Mouse (Mus musculus): Measurements from ENCODE around the gene Sh3d21. TPM values are rescaled to one million over a fixed set of nuclear protein-coding genes. Genes with fewer than 3 reads are reported as not detected.
"Not testable (repeated sequence)": the region's sequence is repeated elsewhere in the genome, so short reads cannot be mapped to it uniquely, and the experiment has no call there.

Gene Sh3d21
- polyA plus RNA-seq, 1 experiment, result 3.6 TPM

DNA sequence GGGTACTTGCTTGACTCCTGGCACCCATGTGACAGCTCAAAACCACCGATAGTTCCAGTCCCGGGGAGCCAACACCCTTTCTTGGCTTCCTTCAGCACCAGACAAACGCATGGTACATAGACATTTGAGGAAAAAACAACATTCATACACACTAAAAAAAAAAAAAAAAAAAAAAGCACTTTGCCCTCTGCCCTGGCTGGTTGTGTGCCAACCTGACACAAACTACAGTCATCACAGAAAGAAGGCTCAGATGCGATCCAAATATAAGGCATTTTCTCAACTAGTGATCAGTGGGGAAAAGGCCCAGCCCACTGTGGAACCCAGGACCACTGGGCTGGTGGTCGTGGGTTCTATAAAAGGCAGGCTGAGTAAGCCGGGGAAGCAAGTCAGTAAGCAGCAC is 5.6 kb upstream of the Sh3d21 start:
- no peak for DNase-seq (ENCODE audit: low read depth)

DNA sequence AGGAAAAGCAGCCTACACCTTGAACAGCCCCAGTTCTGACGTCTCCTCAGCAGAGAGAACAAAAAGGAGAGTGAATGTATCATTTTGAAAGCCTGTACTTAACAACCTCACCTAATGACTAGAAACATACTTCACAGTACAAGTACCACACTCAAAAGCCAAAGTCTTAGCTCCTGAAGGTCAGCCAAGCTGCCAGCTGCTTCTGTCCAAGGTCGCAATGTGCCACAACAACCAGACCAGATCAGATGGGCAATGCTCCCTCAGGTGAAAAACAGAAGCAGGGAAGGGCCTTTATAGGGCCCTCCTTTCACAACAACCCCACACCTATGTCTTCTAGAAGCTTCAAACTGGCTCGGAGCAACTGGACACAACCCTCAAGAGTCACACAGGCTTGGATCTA is 2.8 kb upstream of the Sh3d21 start:
- no peak for DNase-seq (ENCODE audit: low read depth)

DNA sequence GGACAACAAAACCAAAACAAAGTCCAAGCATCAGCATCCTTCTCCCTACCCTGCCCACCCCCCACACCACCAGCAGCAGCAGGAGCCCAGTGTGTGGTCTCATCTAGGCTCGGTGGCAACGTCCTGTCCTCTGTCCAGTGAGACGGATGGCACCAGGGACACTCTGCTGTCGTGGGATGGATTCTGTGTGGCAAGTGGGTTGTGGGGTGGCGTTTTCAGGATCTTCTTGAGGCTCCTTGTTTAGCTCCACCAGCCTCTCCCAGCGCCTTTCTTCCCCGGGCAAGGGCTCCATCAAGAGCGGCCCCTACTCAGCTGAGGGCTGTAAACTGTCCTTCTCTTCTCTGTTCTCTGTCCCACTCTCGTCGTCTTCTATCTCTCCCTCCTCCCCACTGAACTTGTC is 1.8 kb upstream of the Sh3d21 start:
- DNase-seq (ENCODE audit: low read depth), result not testable (repeated sequence)

DNA sequence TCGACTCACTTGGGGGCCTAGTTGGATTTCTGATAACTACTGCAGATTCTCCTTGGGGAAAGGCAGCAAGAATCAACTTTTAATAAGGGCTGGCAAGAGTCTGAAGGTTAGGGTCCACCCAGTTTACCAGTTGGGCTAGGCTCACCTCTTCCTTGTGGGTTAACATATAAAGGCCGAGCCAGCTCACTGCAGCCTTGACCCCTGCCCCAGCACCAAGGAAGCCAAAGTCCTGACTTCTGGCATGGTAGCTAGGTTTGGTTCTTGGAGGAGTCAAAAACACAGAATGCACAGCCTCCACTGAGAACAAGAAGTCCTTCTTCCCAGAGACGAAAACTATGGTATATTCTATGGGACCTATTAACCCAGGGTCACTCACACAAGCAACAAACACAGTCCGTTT is 394 bp upstream of the Sh3d21 start:
- no peak for DNase-seq (ENCODE audit: low read depth)

DNA sequence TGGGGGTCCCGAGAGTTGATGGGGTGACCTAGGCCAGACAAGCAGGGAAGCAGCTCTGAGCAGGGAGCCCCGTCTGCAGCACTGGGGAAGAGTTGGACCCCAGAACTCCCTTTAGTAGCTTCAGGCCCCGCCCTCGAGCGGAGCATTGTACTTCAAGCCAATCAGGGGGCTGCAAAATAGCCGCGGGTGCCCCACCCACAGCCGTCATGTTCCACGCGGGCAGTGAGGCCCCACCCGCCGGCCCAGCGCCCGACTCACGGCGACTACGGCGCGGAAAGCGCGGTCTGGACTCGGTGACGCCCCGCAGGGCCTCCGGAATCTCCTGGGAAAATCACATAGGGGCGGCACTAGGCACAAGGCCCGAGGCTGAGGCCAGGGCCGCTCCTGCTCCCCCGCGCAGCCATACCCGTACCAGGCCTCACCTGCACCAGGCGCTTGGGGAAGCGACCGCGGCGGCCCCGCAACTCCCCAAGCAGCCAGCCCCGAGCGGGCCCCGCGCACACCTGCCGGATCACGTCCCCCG is 686 bp downstream of the Sh3d21 start:
- no peak for DNase-seq (ENCODE audit: low read depth)

DNA sequence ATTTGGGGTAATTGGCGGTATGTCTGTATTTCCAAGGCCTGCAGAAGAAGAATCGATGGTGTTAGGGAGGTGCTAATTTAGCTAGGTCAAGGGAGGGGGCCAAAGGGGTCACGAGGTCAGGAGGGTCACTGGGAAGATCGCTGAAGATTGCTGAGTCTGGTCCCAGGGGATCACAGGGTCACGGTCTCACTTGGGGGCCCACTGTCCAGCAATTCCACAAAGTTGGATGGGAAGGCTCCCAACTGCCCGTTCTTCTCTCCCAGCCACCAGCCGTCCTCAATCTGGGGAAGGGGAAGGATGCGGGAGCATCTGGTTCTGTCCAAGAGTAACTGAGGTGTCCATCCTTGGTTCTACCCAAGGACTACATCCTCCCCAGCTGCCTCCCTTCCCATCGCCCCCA is 1.3 kb downstream of the Sh3d21 start:
- no peak for DNase-seq (ENCODE audit: low read depth)

DNA sequence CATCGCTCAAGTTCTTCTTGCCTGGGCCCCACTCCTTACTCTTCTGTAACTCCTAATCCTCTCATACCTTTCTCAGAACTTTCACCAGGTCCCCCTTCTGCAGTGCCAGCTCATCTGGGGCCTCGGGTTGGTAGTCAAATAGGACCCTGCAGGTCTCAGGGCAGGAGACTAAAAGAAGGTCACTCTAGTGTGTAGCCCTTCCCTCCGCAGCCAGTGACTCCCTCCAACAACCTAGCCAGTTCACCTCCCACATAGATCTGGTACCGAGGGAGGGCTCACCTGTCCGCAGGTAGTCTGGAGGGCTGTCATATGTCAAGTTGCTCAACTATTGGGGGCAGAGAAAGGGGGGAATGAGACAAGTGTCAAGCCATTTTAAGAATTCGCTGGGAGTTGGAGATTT is 1.8 kb downstream of the Sh3d21 start:
- no peak for DNase-seq (ENCODE audit: low read depth)

DNA sequence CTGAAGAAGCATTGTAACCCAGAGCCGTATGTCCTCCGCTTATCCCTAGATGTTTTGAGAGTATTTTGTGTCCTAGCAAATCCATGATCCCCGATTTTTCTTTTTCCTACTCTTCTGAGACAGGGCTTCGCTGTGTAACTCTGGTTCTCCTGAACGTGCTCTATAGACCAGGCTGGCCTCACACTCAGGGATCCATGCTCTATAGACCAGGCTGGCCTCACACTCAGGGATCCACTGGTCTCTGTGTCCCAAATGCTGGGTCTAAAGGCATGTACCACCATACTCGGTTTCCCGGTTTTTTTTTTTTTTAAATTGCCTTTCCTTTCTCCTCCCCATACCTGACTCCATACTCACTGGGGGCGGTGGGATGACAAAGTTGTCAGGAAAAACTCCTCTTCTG is 2.3 kb downstream of the Sh3d21 start:
- DNase-seq (ENCODE audit: low read depth), result no peak

DNA sequence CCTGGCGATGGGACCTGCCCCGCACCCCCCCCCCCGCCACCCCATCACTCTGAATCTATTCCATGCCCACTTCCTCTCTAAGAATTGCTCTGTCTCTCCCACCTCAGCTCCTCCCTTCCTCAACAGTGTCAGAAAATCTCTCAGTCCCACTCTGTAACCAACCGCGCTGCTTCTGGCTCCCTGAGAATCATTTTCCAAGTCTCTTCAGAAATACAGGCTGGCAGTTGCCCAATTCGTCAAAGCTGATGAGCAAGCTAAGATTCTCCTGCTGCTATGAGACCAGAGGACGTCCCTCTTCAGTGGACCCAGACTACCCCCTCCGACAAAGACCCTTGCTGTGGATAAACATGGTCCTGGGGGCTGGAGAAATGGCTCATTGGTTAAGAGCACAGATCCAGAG is 3.8 kb downstream of the Sh3d21 start:
- DNase-seq (ENCODE audit: low read depth), result no peak

DNA sequence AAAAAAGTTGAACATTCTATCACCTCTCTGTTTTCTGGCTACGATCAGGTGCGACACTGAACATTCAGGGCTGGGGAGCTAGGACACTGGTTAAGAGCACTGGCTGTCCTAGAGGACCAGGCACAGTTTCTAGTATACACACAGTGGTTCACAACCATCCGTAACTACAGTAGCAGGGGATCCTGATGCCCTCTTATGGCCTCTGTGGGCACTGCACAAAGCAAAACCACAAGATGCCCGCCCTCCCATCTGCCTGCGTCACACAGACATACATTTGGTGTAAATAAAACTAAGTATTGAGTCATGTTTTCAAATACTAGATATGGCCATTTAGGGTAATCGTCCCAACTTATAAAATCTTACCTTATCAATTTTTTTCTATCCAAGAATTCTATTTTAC is 5.7 kb downstream of the Sh3d21 start:
- no peak for DNase-seq (ENCODE audit: low read depth)

DNA sequence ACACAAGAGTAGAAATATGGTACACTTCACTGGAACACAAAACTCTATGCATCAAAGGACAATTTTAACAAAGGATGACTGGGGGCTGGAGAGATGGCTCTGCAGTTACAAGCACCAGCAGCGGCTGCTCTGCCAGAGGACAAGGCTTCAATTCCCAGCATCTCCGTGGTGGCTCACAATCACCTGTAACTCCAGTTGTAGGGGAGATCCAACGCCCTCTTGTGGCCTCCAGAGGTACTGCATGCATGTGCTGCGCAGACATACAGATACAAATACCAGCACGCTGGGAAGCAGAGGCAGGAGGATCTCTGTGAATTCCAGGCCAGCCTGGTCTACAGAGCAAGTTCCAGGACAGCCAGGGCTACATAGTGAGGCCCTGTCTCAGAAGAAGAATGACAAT is 6.7 kb downstream of the Sh3d21 start:
- no peak for DNase-seq (ENCODE audit: low read depth)

DNA sequence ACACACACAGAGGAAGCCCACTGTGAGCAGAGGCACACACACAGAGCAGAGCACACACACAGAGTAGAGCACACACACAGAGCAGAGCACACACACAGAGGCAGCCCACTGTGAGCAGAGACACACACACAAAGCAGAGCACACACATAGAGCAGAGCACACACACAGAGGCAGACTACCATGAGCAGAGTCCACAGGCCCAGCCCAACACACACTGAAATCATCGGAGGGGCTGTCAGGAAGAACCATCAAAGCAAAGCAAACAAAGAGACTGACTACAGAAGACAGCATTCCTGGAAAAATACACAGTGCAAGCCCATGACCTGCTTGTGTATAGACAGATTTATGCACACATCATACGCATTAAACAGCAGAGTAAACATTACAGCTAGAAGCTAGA is 7.4 kb downstream of the Sh3d21 start:
- no peak for DNase-seq (ENCODE audit: low read depth)

DNA sequence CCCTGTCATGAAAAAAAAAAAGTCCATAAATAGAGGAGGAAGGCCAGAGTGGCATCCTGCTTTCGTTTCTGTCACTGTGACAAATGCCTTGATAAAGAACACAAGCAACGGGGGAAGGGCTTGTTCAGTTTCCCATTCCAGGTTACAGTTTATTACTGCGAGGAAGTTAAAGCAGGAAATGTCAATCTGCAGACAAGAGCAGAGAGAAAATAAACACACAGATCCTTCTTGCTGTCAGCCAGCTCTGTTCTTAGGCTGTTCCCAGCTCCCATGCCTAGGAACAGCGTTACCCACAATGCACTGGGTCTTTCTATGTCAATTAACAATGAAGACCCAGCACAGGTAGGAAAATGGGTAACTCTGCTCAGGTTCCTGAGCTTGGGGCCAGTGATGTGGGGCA is 8.1 kb downstream of the Sh3d21 start:
- DNase-seq (ENCODE audit: low read depth), result no peak

DNA sequence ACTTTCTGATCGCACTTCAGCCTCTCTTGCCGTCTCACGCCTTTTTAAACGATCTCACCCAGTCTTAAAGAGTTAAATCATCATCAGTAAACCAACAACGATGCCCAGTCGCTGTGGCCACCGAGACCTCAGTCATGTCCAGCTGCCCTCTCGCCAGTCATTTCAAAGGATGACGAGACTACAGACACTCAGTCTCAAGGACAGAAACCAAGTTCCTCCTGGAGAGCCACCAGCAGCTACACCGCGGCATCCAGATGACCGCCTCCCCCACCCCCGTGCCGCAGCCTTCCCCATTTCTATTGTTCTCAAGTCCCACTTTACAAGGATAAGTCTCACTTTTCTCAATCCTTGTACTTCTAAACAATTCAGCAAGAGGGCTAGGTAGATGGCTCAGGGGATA is 10.4 kb downstream of the Sh3d21 start:
- no peak for DNase-seq (ENCODE audit: low read depth)

DNA sequence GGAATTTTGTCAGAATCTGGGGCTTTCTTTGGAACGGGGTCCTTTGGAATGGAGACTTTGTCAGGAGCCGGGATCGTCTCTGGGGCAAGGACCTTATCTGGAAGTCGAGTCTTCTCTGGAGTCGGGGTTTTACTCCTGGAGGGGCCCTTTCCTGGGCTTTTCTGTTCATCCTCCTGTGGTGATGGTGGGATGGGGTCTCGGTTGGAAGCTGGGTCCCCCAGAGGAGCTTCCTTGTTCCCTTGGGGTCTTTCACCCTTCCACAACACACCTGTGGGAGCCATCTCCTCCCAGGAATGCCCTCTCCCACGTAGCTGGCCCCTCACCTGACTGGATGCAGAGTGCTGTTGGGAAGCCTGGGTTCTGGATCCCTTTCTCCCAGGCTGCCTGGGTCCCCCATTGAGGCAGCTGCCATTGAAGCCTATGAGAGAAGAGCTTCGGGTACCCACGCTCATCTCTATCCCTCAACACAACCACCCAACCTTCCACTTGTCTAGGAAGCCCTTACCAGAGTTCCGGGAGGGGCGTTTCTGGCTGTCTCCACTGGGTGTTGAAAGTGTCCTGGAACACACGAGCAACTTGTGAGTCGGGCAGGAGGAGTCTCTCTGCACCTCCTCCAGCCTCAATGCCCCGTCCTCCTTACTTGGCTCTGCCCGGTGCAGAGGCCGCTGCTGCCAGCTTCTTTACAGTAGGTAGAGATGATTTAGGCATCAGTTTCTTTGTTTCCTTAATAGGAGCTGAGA is 11.4 kb downstream of the Sh3d21 start:
- DNase-seq (ENCODE audit: low read depth), result no peak

DNA sequence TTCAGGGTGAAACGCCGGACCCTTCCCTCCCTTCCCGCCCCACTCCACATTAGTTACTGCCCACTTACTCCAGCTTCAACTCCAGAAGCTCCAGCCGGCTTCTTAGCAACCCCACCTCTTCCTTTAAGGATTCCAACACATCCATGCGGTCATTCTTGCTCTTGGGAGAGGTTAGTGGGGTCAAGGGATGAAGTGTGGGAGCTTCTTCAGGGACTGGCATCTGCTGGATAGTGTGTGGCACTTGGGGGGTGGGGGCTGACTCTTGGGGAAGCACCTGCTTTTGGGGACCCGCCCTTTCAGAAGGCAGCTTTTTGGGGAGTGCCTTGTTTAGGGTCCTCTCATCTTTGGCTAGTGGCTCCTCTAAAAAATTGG is 12.4 kb downstream of the Sh3d21 start:
- DNase-seq (ENCODE audit: low read depth), result no peak

DNA sequence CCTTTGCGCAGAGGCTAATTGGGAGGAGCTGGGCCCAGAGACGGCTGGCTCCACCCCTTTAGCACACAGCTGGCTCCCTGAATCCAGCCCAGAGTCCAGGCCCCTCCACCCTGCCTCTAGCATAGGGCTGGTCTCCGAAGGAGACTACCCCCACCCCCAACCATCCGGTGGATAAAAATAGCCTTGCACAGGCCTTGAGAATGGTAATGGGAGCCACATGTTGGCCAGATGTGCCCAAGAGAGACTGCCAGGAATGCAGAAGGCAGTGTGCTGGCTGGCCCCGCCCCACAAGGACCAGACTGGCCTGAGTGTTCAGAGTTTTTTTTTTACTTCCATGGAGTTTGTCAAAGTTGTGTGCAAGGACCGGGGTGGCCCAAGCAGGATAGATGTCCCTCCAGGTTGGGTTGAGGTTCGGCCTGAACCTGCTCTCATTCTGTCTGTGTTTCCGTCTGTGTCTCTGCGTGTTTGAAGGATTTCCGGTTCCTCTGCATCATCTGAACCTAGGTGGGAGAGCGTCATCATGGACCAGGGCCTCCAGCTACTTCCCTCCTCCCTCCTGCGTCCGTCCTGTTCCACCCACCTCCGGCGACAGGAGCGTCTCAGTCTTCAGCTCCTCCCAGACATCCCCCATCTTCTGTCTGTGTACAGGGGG is 12.9 kb downstream of the Sh3d21 start:
- DNase-seq (ENCODE audit: low read depth), result no peak

DNA sequence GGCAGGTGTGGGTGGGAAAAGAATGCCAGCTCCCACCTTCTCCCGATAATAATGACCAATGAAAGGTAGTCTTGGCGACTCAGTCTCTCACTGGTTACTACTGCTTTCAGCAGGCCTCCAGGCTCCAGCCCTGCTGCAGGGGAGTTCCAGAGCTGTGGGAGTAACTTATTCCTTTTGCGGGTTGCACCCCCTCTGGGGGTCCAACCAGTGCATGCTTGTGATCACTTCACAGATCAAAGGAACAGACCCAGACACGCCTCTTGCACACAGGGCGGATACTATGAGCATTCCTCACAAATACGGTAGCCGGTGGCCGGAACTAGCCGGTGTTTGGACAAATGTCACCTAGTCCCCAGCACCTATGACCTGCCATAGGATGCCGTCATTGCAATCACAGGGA is 13.5 kb downstream of the Sh3d21 start:
- no peak for DNase-seq (ENCODE audit: low read depth)

DNA sequence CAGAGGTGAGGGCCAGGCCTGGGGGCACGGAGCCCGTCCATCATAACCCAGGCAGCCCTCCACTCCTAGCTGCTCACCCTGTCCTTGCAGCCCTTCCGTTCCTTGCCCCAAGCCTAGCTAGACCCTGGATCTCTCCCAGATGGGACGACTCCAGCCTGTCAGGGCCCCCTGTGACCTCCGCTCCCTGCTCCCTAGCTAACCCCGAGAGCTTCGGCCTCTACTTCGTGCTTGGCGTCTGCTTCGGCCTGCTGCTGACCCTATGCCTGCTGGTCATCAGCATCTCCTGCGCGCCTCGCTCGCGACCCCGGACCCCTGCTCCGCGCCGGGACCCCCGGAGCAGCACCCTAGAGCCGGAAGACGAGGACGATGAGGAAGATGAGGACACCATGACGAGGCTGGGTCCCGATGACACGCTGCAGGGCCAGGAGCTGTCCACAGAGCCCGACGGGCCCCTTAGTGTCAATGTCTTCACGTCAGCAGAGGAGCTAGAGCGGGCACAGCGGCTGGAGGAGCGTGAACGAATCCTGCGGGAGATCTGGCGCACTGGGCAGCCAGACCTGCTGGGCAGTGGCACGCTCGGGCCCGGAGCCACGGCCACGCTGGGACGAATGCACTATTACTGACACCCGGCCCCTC is 14.1 kb downstream of the Sh3d21 start:
- DNase-seq (ENCODE audit: low read depth), result no peak

DNA sequence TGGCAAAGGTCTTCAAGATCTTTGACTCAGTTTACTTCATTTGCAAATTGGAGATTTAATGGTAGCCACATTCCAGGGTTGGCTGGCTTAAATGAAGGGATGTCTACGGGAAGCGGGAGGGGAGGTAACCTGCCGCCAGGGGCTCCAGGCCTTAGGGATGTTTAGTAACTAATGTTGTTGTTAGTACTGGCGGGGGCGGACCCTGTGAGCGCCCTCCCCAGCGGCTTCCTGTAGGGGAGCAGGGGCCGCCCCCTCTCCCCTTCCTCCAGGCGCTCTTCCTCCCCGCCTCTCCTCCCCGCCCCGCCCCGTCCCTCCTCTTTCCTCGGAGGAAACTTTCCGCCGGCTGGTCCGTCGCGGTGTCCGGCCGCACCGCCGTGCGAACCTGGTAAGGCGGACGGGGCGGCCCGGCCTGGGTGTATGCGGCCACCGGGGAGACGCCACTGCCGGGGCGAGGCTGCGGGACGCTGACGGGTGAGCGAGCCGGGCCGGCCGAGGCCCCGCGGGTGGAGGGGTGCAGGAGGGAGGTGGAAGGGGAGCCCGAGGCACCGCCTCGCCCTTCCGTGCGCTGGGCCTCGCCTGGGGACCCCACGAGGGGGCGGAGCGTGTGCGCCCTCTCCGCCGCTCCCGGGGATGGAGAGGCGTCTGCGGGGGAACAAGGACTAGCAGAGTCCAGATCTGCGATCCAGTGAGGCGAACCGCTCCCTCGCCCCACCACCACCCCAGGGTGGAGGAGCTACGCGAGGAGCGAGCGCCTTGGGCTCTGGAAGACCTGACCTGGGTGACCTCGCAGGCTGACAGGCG is 14.9 kb downstream of the Sh3d21 start:
- DNase-seq (ENCODE audit: low read depth), result no peak

DNA sequence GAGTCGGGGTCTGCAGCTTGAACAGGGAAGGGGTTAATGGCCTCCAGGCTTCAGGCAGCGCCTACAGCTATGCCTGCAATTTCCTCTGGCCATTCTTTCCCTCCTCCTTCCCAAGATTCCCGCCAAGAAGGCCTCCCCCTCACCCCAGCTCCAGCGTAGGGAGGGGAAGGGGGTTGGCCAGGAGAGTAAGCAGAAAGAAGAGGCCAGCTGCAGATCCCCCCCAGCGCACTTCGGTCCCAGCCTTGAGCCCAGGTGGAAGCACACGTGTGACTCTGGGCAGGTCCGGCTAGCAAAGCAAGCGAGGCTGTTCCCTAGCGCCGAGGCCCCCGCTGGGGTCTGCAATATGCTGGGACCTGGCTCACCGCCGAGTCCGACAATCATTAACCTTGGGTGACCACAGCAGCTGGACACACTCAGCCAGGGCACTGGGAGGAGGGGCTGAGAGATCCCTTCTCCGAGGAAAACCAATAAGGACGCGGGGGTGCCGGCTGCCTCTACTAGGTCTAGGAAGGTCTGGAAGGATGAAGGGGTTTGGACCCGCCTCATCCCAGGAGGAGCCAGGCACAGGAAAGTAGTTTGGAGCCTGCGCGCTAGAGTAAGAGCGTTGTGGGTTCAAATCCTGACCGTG is 15.6 kb downstream of the Sh3d21 start, which contains the start of gene Eva1b:
Eva1b (plus strand) TSS at position 212 of the 628 bp plus-strand sequence.
- DNase-seq (ENCODE audit: low read depth), result no peak

Measured in gonadal fat pad, adult 2 months (tissue).